Mouse (Mus musculus): ENCODE results near the gene Foxj3.

Foxj3 gene

DNA sequence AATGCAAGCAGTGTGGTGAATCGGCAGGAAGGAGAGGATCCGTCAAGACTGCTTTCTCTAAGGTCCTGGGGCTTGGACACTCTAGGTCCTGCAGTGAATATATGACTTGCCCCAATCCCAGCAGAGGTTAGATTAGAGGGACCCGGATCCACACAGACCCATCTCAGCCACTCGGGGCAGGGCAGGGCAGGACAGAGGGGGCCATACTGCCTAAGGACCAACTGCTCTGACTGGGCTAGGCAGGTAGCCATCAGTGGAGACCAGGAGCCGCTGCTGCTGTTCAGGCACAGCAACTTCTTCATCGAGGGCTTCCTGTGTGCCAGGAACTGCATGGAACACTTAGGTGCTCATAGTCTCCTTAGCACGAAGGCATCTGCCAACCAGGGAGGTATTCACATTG, 99.9 kb downstream of the Foxj3 start:
- DNase-seq (ENCODE audit: low read depth, low spot score): no peak

DNA sequence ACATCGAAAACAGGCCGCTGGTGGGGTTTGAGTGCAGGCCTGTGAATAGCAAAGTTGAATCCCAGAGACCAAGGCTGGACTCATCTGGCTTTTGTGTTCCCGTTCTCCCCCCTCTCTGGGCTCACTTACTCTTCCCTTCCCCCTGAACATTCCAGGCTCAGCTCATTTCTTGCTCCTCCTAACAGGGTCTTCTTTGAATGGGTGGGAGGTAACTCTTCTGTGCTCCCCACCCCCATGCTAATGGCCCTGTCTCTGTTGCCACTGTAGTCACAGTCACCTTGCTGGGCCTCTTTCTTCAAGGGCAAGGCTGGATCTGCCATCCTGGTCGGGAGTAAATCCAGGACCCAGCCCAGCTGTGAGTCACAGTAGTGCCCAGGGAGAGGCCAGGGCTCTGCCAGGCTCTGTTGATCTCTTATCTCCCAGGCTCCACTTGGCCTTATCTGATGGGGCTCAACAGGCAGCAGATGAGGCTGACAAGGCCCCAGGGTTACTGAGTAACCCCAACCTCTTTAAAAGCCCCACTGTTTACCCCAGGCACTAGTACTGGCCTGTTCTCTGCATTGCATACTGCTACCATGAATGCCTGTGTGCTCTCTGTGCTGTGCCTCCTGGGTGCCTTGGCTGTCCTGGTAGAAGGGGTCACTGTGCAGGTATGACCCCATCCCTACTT, 100.5 kb downstream of the Foxj3 start, which contains the start of gene Guca2a:
Guca2a (plus strand) TSS at position 529 of the 670 bp plus-strand sequence.
- DNase-seq (ENCODE audit: low read depth, low spot score): no peak

DNA sequence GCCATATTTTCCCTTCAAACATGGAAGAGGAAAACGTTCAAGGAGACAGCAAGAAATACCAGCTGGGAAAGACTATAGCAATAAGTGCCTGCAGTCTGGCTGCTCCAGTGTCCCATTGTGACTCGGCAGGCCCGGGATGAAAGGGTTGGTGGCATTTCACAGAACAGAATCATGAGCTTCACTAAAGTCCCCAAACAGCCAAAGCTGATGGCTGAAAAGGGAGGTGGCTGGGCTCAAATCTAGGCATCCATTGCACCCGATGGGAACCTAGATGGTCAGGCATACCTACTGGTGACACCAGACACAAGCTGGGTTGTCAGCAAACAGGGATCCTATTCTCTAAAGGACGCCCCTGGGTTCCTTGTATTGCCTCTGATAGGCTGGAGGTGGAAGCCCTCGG, 101.1 kb downstream of the Foxj3 start:
- DNase-seq (ENCODE audit: low read depth, low spot score): no peak

DNA sequence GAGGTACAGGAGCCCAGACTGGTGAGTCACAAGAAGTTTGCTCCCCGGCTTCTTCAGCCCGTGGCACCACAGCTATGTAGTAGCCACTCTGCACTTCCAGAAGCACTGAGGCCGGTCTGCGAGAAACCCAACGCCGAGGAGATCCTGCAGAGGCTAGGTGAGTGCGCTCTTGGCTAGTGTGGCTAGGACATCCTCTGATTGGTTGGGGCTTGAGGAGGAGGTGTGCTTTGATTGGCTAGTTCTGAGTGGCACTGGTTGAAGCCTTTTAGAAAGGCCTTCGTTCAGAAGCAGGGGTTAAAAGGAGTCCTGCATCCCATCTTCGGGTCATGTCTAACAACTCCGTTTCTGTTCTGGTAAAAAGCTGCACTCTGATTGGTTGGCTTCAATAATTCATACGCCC, 101.9 kb downstream of the Foxj3 start:
- DNase-seq (ENCODE audit: low read depth, low spot score): no peak

DNA sequence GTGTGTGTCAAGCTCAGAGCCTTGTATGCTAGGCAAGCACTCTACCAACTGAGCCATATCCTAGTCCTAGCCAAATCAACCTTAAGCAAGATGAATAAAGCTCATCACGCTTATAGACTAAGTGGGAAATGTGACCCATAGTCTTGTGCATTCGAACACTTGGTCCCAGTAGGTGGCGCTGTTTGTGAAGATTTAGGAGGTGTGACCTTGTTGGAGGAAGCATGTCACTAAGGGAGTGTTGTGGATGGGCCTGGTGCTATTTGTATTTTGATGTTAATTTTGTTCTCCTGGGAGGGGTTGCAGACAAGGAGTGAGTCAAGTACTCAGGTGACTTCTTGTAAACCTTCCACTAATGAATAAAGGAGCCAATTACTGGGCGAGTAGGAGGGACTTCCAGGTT, 105.9 kb downstream of the Foxj3 start:
- no peak for DNase-seq (ENCODE audit: low read depth, low spot score)

DNA sequence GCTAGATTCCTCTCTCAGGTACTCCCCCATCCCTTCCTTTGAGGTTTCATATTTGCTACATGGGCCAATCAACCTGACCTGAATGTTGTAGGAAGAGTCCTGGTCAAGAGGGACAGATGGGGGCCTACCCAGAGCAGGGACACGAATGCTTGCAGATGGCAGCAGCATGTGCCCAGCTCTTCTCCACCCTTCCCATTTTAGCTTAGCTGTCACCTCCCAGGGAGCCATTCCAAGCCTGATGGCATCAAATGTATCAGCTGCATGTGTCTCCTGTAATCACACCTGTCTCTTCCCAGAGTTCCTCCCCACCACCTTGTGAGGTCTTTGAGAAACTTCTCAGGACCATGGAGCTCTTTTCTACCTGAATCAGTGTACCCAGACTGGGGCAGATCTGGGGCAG, 120.2 kb downstream of the Foxj3 start:
- no peak for DNase-seq (ENCODE audit: low read depth, low spot score)

DNA sequence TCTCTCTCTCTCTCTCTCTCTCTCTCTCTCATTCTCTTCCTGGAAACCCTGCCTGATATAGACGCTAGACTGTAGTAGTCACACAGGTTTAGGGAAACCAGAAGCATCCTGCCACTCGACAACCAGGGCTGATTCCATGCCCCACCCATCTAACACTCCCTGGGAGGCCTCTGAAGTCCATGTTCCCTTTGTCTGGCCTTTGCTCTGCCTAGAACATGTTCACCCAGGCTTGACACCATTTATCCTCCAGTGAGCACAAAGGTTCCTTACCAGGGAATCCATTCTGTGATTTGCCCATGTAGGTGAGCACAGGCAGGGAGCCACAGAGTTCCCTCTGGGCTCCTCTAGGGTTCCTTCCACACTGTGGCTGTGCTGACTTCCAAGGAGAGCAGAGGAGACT, 121.4 kb downstream of the Foxj3 start:
- DNase-seq (ENCODE audit: low read depth, low spot score): no peak

DNA sequence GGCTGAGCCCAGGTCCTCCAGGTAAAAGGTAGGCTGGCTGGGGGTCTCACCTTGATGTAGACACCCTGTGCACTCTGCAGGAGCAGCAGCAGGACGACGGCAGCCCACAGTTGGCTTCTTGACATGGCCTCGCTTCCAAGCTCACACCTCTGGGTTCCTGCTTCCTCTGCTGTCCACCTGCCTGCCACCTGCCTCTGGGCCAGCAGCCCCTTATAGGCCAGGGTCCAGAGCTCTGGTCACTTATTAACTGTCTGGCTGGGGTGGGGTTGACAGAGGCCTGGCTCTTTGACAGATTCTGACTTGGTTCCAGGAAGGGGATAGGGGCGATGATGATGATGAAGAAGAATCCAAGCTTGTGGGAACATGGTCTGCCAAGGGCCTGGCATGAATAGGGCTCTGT, 121.9 kb downstream of the Foxj3 start, which contains the start of gene Guca2b:
Guca2b (minus strand) TSS at position 224 of the 400 bp plus-strand sequence.
- DNase-seq (ENCODE audit: low read depth, low spot score): no peak

DNA sequence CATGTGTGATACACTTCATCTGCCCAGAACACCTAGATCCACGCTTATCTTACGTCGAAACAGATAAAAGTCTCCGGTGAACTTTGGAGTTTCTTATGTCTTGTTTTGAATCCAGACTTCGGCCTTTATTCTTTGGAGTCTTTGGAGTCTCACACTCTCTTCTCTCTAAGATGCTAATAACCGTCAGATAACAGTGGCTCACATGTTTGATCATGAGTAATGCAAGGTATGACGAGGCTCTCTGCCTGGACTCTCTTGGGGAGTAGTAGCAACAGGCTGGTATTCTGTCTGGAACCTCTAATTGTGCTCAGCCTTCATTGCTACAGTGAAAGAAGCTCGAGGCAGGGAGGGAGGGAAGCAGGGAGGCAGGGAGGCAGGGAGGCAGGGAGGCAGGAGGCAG, 123.2 kb downstream of the Foxj3 start:
- DNase-seq (ENCODE audit: low read depth, low spot score): no peak

DNA sequence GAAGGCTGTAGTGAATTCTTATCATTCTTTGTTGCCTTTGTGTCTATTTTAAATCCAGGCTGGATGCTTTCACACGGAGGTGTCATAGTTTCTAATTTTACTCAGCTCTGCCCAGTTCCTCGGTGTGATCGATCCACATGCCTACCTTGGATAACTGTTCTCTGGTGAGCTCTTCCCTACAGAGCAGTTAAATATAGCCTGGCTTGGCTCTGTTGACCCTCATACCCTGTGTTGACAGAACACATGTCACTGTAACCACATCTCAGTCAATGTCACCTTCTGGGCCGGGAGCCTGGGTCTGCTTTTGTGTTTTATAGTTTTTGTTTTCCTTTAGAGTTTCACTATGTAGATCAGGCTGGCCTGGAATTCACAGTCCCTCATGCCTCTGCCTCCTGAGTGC, 125.3 kb downstream of the Foxj3 start:
- no peak for DNase-seq (ENCODE audit: low read depth, low spot score)

DNA sequence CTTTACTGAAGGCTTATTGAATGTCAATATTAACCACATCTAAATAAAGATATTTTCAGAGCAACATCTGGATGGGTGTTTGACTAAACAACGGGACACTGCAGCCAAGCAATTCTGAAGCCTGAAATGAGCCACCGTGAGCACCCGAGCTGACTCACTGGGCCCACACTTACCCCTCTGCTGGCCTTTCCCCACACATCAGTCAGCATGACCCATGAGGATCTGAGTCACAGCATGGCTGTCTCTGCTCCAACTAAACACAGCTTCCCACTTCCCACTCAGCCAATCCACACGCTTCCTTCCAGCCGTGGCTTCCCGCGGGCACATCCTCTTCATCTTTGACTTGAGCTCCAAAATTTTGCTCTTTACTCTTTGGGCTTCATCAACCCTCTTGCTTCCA, 126.2 kb downstream of the Foxj3 start:
- DNase-seq (ENCODE audit: low read depth, low spot score): no peak

DNA sequence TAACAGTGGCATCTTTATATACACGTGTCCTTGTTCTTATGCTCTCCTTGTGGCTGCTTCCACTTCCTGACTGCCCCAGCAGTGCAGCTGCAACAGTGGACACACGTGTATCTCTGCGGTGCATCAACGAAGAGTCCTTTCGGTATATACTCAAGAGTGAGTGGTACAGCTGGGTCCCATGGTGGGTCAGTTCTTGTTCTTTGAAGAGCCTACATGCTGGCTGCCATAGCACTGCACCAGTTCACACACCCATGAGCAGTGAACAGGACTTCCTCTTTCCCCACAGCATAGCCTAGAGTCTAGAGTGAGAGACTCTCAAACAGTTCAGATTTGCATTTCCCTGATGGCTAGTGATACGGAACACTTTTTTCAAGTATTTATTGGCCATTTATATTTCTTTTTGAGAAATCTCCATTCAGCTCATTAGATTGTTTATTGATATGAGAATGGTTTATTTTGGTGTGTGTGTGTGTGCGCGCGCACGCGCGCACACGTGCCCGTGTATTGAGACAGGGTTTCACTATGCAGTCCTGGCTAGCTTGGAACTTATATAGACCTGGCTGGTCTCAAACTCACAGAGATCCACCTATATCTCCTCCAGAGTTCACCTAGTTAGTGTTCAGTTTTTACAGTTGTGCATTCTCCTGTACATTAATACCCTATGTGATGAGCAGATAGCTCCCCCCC, 126.7 kb downstream of the Foxj3 start:
- DNase-seq (ENCODE audit: low read depth, low spot score): no peak

DNA sequence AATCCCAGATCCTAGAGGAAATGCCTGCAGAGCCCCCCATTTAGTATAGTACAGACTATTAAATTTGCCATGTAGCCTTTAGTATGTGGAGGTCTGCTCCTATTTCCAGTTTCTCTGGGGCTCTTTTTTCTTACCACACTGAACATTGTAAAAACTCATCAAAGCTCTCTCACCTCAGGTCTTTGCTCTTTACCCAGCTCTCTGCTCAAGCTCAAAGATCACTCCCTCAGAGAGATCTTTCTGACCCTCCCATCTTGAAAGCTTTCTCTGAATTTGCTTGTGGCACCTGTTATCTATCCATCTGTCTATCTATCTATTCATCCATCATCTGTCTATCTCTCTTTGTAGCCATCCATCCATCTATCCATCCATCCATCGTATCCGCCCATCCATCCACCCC, 128.4 kb downstream of the Foxj3 start:
- no peak for DNase-seq (ENCODE audit: low read depth, low spot score)

DNA sequence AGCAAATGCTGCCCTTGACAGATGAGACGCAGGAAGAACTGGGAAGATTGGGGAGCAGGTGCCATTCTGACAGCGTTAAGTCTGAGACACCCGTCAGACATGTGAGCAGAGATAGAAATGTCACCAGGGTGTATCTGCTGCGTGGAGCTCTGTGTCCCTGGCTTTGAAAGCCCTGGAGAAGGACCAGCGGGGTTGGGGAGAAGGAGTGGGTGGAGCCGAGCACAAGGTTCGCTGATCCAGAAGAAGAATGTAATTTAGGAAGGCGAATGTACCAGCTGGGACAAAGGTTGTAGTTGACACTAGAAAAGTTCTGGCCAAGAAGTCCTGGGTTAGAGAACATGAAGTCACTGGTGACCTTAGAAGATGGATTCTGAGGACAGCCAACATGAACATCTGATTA, 129.3 kb downstream of the Foxj3 start:
- DNase-seq (ENCODE audit: low read depth, low spot score): no peak

DNA sequence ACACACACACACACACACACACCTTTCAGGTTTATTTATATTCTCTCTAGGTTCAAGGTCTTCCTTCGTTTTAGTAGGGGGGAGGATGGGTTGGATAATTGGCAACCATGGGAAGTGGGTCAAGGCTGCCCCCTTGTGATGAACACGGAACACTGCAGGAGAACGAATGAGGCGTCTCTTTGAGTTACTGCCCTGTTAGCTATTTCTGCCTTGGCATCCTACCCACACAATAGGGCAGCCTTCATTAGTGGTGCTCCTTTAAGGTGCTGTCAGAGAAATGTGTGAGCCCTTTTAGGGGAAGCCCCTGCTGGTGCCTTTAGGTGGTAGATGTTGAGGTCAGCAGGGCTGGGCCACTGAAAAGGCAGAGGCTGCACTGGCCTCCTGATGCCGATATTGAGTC, 130.7 kb downstream of the Foxj3 start:
- peak; percentile 56 for DNase-seq (ENCODE audit: low read depth, low spot score)

DNA sequence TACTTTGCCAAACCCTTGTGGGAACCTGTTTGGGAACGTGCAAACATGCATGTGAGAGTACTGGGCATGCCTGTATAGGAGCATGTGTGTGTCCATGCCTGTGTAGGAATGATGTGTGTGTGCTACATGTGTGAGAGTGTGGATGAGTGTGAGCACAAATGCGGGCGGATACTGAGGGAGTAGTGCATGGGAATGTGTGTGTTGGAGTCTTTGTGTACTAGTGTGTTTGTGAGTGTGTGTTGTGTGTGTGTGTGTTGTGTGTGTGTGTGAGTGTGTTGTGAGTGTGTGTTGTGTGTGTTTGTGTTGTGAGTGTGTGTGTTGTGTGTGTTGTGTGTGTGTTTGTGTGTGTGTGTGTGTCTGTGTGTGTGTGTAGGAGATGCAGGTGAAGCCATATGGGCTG, 131.4 kb downstream of the Foxj3 start:
- DNase-seq (ENCODE audit: low read depth, low spot score): no peak

DNA sequence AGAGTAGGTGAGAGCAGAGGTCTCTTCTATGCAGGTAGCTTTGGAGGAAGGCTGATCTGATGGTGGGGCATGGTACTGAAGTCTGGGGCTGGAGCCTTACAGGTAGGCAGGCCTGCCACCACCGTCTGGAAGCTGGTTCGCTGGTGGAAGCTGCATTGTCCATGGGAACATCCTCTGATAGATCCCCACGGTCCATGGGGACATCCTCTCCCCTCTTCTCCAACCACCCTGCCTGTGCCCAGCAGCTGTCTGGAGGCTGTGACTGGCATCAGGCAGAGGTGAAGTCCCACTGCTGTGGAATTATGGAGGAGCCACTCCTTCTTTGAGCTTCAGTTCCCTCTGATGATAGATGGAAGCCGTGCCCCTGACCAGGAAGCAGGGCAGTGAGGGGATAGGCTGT, 131.8 kb downstream of the Foxj3 start:
- no peak for DNase-seq (ENCODE audit: low read depth, low spot score)

DNA sequence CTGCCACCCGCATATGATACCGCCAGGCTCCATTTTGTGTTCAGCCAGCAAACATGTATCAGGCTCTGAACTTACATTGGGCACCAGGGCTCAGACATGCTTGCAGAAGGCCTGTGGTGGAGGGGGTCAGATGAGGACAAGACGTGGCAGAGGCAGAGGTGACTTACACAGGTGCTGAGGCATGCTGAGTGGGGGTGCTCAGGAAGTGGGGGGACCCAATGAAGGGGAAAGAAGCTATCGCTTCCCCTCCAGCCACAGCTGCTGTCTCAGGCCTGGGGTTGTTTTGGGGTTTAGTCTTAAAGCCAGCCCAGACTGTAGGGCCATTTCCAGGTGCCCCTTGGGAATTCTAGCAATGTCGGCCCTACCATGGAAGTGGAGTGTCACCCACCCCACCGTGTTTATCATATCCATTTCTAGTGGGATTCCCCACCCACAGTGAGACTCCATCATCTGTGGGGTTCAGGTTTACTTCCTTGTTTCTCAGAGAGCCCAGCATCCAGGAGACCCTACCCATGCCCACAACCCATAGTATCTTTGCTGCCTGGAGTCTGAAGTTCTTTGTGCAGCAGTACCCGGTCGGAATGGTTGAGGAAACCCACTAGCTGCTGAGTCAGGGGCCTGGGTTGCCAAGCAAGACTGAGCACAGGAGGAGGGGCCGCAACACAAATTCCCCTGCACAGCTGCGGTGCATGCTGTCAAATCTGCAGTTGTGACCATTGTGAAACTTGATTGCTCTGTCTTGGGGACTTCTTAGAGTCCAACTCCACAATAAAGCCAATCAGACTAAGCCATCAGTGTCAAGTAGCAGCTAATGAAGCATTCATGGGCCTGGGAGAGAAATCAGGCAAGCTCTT, 132.8 kb downstream of the Foxj3 start:
- no peak for DNase-seq (ENCODE audit: low read depth, low spot score)

DNA sequence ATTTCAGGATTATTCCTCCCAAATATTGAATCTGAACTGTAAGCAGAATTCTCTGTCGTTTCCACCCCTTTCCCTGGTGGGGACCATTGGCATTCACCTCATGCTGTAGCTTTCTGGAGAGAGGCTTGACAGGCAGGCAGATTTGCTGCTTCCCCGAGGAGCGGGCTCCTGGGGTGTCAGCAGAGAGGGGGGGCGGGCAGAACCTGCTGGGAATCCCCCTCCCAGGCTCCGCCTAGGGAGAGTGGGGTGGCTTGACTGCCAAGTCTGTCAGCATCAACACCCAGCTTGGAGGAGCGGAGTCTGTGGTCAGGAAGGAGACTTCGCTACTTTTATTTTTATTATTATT, 133.4 kb downstream of the Foxj3 start:
- DNase-seq (ENCODE audit: low read depth, low spot score): no peak

DNA sequence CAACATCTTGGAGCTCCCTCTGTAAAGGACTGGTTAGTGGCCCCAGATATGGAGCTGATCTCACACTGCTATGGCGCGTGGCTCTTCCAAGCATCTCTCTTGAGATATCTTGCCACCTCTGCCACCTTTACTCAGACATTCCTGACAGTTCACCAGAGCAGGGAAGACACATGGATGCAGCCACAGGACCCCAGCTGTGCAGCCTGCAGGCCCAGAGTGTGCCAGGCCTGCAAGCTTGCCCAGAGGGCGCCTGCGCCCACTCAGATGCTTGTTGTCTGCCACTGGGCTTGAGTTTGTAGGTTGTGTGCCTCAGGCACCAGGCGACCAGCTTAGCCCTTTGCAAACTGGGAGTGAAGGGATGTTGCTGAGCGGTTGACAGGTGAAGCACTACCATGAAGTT, 133.9 kb downstream of the Foxj3 start:
- no peak for DNase-seq (ENCODE audit: low read depth, low spot score)

DNA sequence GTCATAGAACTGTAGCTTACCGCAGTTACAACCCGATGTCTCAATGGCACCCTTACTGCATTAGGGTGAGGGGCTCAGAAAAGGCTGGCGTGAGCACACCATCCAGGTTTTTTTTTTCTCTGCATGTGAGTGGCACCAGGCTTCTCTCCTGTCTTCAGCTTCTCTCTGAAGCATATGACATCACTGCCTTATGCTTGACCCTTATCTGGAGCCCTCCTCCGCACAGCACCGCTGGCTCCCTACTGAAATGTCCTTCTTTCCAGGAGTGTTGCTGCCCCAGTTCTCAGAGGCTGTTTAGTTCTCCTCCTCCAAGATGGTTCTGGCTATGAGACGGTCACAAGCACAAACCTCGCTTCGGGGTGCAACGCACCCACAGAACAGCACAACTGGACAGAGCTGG, 134.4 kb downstream of the Foxj3 start:
- no peak for DNase-seq (ENCODE audit: low read depth, low spot score)

DNA sequence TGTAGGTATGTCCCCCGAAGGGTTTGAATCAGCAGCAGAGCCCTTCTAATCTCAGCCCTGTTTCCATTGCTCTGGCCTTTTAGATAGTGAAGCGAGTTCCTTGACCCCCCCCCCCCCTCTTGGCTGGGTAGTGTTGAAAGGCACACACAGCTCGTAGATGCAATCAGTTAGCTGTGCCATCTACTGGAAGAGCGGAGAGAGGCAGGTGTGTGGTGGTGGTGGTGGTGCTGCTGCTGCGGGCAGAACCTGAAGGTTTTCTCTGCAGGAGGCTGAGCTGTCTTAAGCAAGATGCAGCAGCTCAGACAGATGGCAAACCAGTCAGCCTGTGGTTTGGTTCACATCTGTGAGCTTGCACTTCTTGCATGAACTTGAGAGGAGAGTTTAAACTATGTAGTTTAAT, 135.9 kb downstream of the Foxj3 start:
- no peak for DNase-seq (ENCODE audit: low read depth, low spot score)
